Mouse (Mus musculus): ENCODE data around the gene Ifna7. TPM values are rescaled to one million over a fixed set of nuclear protein-coding genes. Genes with fewer than 3 reads are reported as not detected.
"Not testable (repeated sequence)": the region's sequence is repeated elsewhere in the genome, so short reads cannot be mapped to it uniquely, and the experiment has no call there.

Ifna7 gene
- polyA plus RNA-seq, 1 experiment from 2014 or later = not detected

GRCm38 (mm10) chr4:88799365-88799764 is 16.7 kb upstream of the Ifna7 start, which contains the start of gene Gm13285:
Gm13285 (plus strand) TSS chr4:88799665.
- H3K36me3 ChIP-seq; H3K27ac ChIP-seq; H3K9ac ChIP-seq; H3K4me1 ChIP-seq; H3K27me3 ChIP-seq; H3K4me3 ChIP-seq; ATAC-seq (ENCODE audit: borderline replicate concordance, extremely low read depth, low FRiP score, low TSS enrichment); H3K9me3 ChIP-seq; H3K4me2 ChIP-seq: not testable (repeated sequence)
- WGBS = 15% methylated on average over 6 of the region's 7 CpGs

- not testable (repeated sequence) for H3K4me1 ChIP-seq; H3K9me3 ChIP-seq; H3K27me3 ChIP-seq; H3K4me3 ChIP-seq; H3K27ac ChIP-seq; H3K9ac ChIP-seq; ATAC-seq (ENCODE audit: borderline replicate concordance, extremely low read depth, low FRiP score, low TSS enrichment); H3K36me3 ChIP-seq
- WGBS = no CpG with 5 or more reads among the region's 29 CpGs
- H3K4me2 ChIP-seq = peak within 1 kb of the TSS; percentile 29; the same call in 1 of the 2 replicates
Measured at GRCm38 (mm10) chr4:88802954-88803353, 13.1 kb upstream of the Ifna7 start, which contains the start of gene Gm13287. Gm13287 (plus strand) TSS chr4:88803254.

- no CpG with 5 or more reads among the region's 8 CpGs for WGBS
- H3K9me3 ChIP-seq; H3K27me3 ChIP-seq; H3K36me3 ChIP-seq; H3K4me1 ChIP-seq; ATAC-seq (ENCODE audit: borderline replicate concordance, extremely low read depth, low FRiP score, low TSS enrichment); H3K9ac ChIP-seq: not testable (repeated sequence)
- Histone ChIP-seq H3K27ac (0 out of 2 replicates have a peak within 1 kb of the TSS, but pooled peaks have one; percentile 63), H3K4me3 (peak within 1 kb of the TSS; percentile 25; the same call in 1 of the 2 replicates), H3K4me2 (peak within 1 kb of the TSS; percentile 38)
Measured at GRCm38 (mm10) chr4:88805231-88805630, 10.8 kb upstream of the Ifna7 start, which contains the start of gene Gm13288. Gm13288 (plus strand) TSS chr4:88805531.

GRCm38 (mm10) chr4:88805761-88806160 is 10.3 kb upstream of the Ifna7 start:
- H3K9ac ChIP-seq; ATAC-seq (ENCODE audit: borderline replicate concordance, extremely low read depth, low FRiP score, low TSS enrichment); H3K36me3 ChIP-seq; H3K27me3 ChIP-seq; H3K9me3 ChIP-seq; H3K4me1 ChIP-seq: not testable (repeated sequence)
- peak overlapping the region; percentile 38 for H3K4me2 ChIP-seq
- 0 out of 2 replicates have a peak overlapping the region, but pooled peaks have one; percentile 63 for H3K27ac ChIP-seq
- WGBS = 0% methylated on average over 12 of the region's 34 CpGs
- peak overlapping the region; percentile 25; the same call in 1 of the 2 replicates for H3K4me3 ChIP-seq

GRCm38 (mm10) chr4:88819659-88820058 is 3.6 kb downstream of the Ifna7 start, which contains the start of gene Ifna11:
Ifna11 (plus strand) TSS chr4:88819959.
- no peak for ATAC-seq (ENCODE audit: borderline replicate concordance, extremely low read depth, low FRiP score, low TSS enrichment)
- H3K9ac ChIP-seq = no peak within 1 kb of the TSS
- no peaks in the 10 kb centered on the region for H3K36me3 ChIP-seq
- WGBS = 83% methylated on average over 1 of the region's 1 CpGs
- no peak within 1 kb of the TSS for H3K4me3 ChIP-seq
- no peak within 1 kb of the TSS for H3K4me2 ChIP-seq
- H3K4me1 ChIP-seq = no peaks in the 10 kb centered on the region
- H3K27ac ChIP-seq = no peak within 1 kb of the TSS
- no peaks in the 10 kb centered on the region for H3K9me3 ChIP-seq
- no peaks in the 10 kb centered on the region for H3K27me3 ChIP-seq

GRCm38 (mm10) chr4:88822995-88823394 is 7.0 kb downstream of the Ifna7 start:
- no peaks in the 10 kb centered on the region for H3K4me1 ChIP-seq
- no peak overlapping the region for H3K4me2 ChIP-seq
- no peak overlapping the region for H3K27ac ChIP-seq
- H3K9ac ChIP-seq = no peak overlapping the region
- no peak overlapping the region for H3K4me3 ChIP-seq
- 22% methylated on average over 4 of the region's 4 CpGs for WGBS
- no peaks in the 10 kb centered on the region for H3K9me3 ChIP-seq
- ATAC-seq (ENCODE audit: borderline replicate concordance, extremely low read depth, low FRiP score, low TSS enrichment) = no peak
- no peaks in the 10 kb centered on the region for H3K27me3 ChIP-seq
- H3K36me3 ChIP-seq = no peaks in the 10 kb centered on the region

GRCm38 (mm10) chr4:88827116-88827515 is 11.1 kb downstream of the Ifna7 start, which contains the start of gene Ifna6:
Ifna6 (plus strand) TSS chr4:88827416.
- H3K9ac ChIP-seq = not testable (repeated sequence)

GRCm38 (mm10) chr4:88830523-88830922 is 14.5 kb downstream of the Ifna7 start:
- ATAC-seq (ENCODE audit: borderline replicate concordance, extremely low read depth, low FRiP score, low TSS enrichment) = no peak
- Histone ChIP-seq H3K9ac (no peak overlapping the region), H3K36me3 (no peaks in the 10 kb centered on the region), H3K4me3 (no peak overlapping the region), H3K27me3 (no peaks in the 10 kb centered on the region), H3K27ac (no peak overlapping the region), H3K4me2 (no peak overlapping the region), H3K4me1 (no peaks in the 10 kb centered on the region), H3K9me3 (no peaks in the 10 kb centered on the region)
- WGBS = 20% methylated on average over 4 of the region's 4 CpGs

More at GRCm38 (mm10) chr4:88827116-88827515, 11.1 kb downstream of the Ifna7 start, which contains the start of gene Ifna6:
- not testable (repeated sequence) for H3K27ac ChIP-seq; H3K36me3 ChIP-seq; H3K9me3 ChIP-seq; H3K4me1 ChIP-seq; H3K27me3 ChIP-seq; ATAC-seq (ENCODE audit: borderline replicate concordance, extremely low read depth, low FRiP score, low TSS enrichment); H3K4me3 ChIP-seq; H3K4me2 ChIP-seq

GRCm38 (mm10) chr4:88835225-88835624 is 19.2 kb downstream of the Ifna7 start, which contains the start of gene Ifna5:
Ifna5 (plus strand) TSS chr4:88835525.
- not testable (repeated sequence) for H3K4me1 ChIP-seq; H3K27me3 ChIP-seq; ATAC-seq (ENCODE audit: borderline replicate concordance, extremely low read depth, low FRiP score, low TSS enrichment); H3K9me3 ChIP-seq; H3K4me2 ChIP-seq; H3K4me3 ChIP-seq; H3K27ac ChIP-seq; H3K9ac ChIP-seq; H3K36me3 ChIP-seq
- WGBS = 87% methylated on average over 1 of the region's 1 CpGs

GRCm38 (mm10) chr4:88838828-88839227 is 22.8 kb downstream of the Ifna7 start:
- Histone ChIP-seq H3K27me3 (no peaks in the 10 kb centered on the region; the same call in 1 of the 2 replicates), H3K9me3 (no peaks in the 10 kb centered on the region), H3K27ac (no peak overlapping the region), H3K9ac (no peak overlapping the region), H3K4me3 (no peak overlapping the region), H3K4me1 (no peaks in the 10 kb centered on the region), H3K36me3 (no peaks in the 10 kb centered on the region), H3K4me2 (no peak overlapping the region)
- WGBS = 51% methylated on average over 3 of the region's 3 CpGs
- no peak for ATAC-seq (ENCODE audit: borderline replicate concordance, extremely low read depth, low FRiP score, low TSS enrichment)

GRCm38 (mm10) chr4:88840058-88840457 is 24.0 kb downstream of the Ifna7 start:
- Histone ChIP-seq H3K9ac (no peak overlapping the region), H3K4me1 (no peaks in the 10 kb centered on the region), H3K27me3 (no peaks in the 10 kb centered on the region; the same call in 1 of the 2 replicates), H3K9me3 (no peaks in the 10 kb centered on the region), H3K36me3 (no peaks in the 10 kb centered on the region), H3K4me3 (no peak overlapping the region), H3K4me2 (no peak overlapping the region), H3K27ac (no peak overlapping the region)
- ATAC-seq (ENCODE audit: borderline replicate concordance, extremely low read depth, low FRiP score, low TSS enrichment) = no peak
- 58% methylated on average over 3 of the region's 3 CpGs for WGBS

- Histone ChIP-seq H3K9me3 (no peaks in the 10 kb centered on the region), H3K9ac (no peak within 1 kb of the TSS), H3K4me2 (no peak within 1 kb of the TSS), H3K4me3 (no peak within 1 kb of the TSS), H3K36me3 (no peaks in the 10 kb centered on the region), H3K4me1 (no peaks in the 10 kb centered on the region), H3K27ac (no peak within 1 kb of the TSS), H3K27me3 (no peaks in the 10 kb centered on the region; the same call in 1 of the 2 replicates)
- 38% methylated on average over 2 of the region's 2 CpGs for WGBS
- ATAC-seq (ENCODE audit: borderline replicate concordance, extremely low read depth, low FRiP score, low TSS enrichment) = no peak
Measured at GRCm38 (mm10) chr4:88841438-88841911, 25.4 kb downstream of the Ifna7 start, which contains the start of gene Ifna4. Ifna4 (plus strand) TSS chr4:88841861.

All from lung, embryonic 15.5 days (tissue).